Mouse (Mus musculus) adrenal gland, adult 18-20 months (tissue): ENCODE results near the gene Btbd1. TPM values are rescaled to one million over a fixed set of nuclear protein-coding genes. Genes with fewer than 3 reads are reported as not detected.

ENCODE experiments used
- DNase-seq, 2 experiments: peaks; one replicate each; pipeline ENCODE4 v3.0.0; 2021 to 2022; ENCODE audit warnings: low spot score in 2 of 2
- long read RNA-seq, 2 experiments: library from polyadenylated mRNA; stranded (forward); transcript quantifications; one replicate each; pipeline ENCODE4 v2.0.0; 2021
- total RNA-seq, 2 experiments: library from RNA; stranded (reverse); gene quantifications; 1 replicate in 1 of 2; 2 replicates in 1 of 2; pipeline ENCODE4 v1.2.3; 2021

The Btbd1 gene
- 100 to 1,000 TPM; 118 to 124 TPM for total RNA-seq
- long read RNA-seq, experiment 1, transcript Btbd1-201 (8 exons, 3,001 nt), result major isoform, 241 of 249 reads
- long read RNA-seq, experiment 1, partial matches to known transcripts, result 4 of 249 reads
- long read RNA-seq, experiment 1, other reads (novel, unspliced or antisense), result 4 of 249 reads
- long read RNA-seq, experiment 2, transcript Btbd1-201 (8 exons, 3,001 nt), result major isoform, 632 of 669 reads
- long read RNA-seq, experiment 2, partial matches to known transcripts, result 9 of 669 reads
- long read RNA-seq, experiment 2, other reads (novel, unspliced or antisense), result 28 of 669 reads

DNA sequence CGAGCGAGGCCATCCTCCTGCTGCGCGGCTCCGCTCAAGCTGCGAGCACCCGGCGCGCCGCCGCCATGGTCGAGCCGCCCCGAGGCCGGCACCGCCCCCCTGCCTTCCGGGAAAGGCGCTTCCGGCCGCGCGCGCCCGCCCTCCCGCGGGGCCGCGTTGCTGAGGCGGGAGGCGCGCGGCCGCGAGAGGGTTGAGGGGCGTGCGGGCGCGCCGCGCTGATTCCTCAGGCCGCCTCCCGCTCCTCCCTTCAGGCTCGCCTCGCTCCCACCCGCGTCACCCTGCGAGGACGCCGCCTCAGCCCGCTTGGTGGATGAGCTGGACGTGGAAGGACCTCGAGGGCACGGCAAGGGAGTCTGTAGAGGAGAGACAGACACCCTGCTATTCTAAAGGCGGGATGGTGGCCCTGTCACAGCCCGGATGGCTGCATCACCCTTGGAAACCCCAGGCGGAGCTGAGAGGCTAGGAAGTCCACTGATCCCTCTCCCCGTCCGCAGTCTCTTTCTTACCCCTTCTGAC is at the start of gene Btbd1:
TSS of gene Btbd1 (minus strand) at position 53 of the 516 bp plus-strand sequence.
- peak; percentile 89 to 90 for DNase-seq

DNA sequence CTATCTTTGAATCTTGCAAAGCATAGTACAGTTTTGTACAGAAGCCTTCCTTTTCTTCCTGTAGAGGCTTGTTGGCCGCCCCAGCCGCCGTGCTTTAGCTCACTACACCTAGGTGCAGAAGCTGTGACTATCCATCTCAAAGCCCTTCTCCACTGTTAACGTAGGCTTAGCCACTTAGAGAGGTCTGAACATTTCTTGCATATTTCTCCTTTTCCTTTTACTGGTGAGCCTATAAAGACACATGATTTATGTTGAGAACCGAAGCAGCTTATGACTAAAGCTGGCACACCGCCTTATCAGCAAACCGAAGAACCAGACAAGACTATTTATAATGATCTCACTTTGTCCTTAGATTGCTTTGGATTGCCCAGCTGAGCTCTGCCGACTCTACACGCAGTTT is 46.1 kb upstream of the Btbd1 start:
- no peak for DNase-seq

DNA sequence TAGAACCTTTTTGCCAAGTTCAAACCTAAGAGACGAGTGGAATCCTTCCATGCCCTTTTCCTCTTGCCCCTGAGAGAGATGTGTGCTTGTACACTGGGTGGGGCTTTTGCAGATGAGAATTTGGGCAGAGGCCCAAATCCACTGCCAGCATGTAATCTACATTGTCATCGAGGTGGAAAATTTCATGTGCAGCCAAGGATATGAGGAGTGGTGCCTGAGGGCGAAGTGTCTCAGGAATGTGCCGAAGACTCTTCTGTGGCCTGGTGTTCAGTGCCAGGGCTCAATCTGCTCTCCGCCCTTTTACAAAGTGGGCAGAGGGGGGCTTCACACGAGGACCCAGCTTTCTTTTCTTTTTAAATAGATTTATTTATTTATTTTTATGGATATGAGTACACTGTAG is 45.4 kb upstream of the Btbd1 start:
- DNase-seq, result no peak

DNA sequence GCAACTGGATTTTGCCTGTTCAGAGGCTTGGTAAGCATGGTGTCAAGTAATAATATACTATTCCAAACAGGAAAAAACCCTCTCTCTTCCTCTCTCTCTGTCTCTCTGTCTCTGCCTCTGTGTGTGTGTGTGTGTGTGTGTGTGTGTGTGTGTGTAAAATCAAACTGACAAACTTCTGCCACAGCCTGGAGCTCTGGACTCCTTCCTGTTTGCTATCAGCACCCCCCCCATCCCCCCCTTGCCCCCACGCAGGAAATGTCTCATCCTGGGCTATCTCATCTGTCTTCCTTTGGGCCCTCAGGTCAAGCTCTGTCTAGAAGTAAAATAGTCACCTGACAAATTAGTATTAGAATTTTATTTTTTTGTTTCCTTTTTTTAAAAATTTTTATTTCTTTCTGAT is 44.6 kb upstream of the Btbd1 start:
- no peak for DNase-seq

DNA sequence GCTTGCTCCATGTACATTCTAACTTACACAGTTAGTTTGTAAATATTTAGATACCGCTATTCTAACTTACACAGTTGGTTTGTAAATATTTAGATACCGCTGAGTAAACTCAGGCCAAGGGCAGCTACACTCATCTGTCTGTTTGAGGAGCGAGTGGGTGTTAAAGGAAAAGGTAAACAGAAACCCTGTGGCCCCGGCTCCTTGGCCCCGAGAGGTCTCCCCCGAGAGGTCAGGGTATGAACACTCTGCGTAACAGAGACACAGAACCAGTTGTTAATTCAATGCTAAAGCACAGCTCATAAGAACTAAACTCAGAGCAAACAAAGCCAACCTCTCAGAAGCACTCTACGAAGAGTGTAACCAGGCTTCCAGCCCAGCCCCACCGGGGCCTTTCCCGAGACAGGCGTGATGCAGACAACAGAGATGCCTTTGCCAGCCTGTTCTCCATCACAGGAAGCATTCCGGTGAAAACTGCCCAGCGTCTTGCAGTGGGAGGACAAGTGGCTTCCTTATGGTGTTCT is 43.3 kb upstream of the Btbd1 start:
- no peak for DNase-seq

DNA sequence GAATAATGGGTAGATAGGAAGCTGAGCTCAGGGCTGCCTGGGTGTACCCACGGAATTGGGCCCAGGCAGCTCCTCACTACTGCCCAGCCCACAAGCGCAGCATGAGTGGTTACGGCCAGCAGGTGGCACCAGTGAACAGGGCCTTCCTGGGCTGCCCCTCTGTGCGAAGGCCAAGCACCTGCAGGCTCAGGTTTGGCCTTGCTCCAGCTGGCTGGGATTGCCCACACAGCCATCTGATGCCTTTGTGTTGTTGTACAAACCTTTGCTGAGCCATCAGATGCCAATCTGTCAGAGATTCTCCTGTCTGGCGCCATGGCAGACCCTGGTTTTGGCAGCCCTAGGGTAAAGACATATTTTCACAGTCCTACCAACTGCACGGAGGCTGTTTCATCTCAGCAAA is 38.9 kb upstream of the Btbd1 start:
- peak; percentile 72 for DNase-seq

DNA sequence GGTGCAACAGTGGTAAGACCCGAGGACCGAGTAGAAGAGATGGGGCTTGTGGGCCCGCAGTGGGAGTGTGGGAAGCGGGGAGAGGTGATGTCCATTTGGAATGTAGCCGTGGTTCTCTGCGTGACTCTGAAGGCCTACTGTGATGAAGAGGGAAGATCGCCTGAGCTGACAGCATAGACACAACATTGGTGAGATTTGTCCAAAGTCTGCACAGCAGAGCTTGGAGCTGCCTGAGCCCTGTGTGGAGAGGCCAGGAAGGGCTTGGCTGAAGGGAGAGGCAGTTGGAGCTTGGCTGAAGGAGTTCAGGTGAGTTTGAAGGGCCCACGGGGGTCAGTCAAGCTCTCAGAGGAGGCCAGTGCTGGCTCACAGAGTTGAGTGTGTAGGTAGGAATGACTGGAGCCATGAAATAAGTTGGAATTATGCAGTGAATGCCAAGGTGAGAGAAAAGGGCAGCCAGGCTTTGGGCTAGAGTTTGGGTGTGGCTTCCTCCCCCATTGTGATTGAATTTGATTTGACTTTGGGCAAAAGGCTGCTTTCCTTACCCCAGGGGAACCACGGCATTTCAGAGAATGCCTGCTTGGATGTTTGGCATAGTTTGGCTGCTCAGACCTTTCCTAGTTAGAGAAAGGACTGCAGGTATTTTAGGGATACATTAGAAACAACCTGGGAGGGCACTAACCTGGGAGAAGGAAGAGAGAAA is 38.1 kb upstream of the Btbd1 start:
- DNase-seq, result no peak

DNA sequence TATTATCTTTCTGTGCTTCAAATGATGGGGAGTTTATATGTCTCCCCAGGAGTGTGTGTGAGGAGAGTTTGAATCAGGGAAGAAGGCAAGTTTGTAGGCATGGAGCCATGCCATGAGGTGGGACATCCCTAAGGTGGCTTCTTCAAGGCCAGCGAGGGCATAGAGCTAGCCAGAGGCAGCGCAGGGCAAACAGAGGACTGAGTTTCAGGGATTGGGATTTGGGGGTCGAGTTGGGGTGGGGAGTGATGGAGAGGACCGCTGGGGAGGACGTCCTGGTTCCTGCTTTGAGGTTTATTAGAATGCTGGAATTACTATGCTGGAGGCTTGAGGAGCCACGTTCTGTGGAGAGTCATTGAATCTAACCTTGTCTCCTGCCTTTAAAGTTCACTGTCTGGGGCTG is 36.7 kb upstream of the Btbd1 start:
- DNase-seq, result no peak

DNA sequence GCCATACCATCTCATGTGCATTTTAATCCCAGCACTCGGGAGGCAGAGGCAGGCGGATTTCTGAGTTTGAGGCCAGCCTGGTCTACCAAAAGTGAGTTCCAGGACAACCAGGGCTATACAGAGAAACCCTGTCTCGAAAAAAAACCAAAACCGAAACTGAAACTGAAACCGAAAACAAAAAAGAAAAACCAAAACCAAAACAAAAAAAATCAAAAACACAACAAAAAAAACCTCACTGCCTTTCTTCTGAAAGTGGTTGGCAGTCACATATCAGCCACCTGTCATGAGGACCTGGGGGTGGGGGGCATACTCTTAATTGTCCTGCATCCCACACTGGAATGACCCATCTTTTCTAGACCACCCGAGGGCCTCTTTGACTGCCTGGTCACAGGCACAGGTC is 35.3 kb upstream of the Btbd1 start:
- DNase-seq, result no peak

DNA sequence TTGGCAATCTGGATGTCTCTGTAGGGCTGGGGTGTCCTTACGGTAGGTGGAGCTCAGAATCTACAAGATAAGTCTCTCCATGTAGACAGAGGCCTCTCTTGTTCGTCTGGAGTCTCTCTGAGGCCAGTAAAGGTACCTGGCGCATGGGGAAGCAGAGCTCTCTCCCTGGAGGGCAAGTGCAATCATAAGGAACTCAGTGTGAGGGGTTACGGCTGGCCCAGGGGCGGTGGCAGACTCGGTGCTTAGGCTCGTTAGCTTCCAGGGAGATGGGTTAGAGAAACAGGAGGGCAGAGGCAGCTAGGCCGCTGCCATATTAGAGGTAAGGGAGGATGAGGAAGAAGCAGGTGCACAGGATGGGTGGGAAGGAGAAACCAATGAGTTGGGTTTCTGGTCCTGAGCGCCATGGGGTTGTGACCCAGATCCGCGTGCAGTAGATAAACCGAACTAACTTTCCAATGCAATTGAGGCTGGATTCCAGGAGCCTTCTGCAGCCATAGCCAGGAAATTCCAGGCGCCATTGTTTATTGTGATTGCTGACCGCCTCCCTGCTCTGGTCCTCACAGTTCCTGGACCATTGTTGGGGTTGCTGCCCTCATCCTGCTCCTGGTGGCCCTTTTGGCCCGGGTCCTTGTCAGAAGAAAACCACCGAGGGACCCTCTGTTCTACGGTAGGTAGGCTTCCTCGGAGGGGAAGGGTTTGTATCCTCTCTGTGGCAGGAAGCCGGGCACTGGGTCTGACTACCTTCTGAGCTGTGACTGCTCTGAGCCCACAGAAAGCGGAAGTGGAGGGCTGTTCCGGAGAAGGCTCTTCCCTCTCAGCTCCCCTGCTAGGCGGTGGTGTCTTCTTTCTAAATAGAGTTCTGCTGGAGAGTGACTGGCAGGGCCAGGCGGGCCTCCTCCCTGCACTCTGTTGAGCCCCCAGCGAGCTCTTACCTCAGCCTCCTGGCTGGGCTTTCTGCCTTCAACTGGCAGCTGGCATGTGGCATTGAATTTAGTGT is 33.7 kb upstream of the Btbd1 start:
- no peak for DNase-seq

DNA sequence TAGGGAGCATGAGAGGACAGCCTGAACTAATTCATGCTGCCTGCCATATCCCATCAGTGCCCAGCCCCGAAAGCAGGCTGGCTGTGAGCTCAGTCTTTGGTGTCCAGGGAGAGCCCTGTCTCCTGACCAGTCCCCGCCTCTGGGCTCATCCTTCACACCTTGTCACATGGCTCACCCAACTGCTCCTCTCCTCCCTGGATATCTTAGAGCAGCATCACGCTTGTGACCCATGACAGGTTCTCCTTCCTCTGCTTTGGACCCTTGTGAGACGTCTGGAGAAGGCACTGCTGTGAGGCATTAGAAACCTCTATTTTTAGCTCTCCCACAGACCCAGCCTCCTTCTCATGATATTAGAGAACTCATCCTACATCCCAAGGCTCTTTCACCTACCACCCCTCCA is 32.7 kb upstream of the Btbd1 start:
- no peak for DNase-seq

DNA sequence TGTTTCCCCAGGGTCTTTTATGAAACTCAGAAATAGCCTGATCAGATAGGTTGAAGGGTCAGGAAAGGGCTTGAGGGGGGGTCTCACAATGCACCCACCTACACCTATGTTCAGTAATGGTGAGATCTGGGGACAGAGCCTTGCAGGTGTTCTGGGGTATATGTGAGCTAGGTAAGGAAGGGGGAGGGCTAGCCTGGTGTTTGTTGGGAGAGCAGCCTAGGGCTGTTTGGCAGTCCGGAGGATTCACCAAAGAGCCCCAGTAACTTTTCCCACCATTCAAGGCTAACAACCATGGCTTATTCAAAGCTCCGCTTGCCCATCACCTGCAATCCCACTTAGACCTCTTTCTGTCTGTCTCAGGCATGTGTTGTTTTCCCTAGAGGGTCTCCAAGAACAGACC is 32.2 kb upstream of the Btbd1 start:
- no peak for DNase-seq

DNA sequence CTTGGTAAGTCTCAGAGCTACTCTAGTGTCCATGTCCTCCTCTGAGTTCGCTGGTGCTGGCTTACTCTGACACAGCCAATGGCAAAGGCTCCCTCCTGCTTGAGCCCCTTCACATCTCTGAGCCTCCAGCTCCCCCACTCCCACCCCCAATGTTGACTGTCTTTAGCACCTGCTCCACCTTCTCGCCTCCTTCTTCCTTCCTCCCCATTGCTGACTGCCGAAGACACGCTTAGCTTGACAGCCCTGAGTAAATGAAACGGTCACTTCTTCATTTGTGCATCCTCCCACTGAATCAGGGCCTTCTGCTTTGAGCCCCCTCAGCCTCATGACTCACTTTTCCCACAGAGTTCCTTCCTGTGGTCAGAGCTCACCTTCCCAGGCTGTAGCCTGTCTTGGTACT is 31.8 kb upstream of the Btbd1 start:
- no peak for DNase-seq

DNA sequence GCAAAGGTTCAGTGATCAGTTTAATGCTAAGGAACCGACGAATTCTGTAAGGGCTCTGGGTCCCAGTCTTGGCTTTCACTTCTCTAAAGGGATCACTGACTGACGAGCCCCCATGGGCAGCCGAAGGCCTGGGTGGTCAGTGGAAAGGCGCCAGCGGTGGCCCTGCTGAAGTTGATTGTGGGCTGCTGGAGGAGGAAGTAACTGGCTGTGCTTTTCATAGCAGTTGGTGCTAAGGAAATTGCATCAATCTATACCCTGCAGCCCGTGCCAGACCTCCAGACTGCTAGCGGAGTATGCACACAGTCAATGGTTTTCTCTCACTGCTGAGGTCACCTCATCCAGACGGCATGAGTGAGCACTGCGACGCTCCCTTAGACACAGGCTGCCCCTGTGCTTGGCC is 30.8 kb upstream of the Btbd1 start:
- no peak for DNase-seq

DNA sequence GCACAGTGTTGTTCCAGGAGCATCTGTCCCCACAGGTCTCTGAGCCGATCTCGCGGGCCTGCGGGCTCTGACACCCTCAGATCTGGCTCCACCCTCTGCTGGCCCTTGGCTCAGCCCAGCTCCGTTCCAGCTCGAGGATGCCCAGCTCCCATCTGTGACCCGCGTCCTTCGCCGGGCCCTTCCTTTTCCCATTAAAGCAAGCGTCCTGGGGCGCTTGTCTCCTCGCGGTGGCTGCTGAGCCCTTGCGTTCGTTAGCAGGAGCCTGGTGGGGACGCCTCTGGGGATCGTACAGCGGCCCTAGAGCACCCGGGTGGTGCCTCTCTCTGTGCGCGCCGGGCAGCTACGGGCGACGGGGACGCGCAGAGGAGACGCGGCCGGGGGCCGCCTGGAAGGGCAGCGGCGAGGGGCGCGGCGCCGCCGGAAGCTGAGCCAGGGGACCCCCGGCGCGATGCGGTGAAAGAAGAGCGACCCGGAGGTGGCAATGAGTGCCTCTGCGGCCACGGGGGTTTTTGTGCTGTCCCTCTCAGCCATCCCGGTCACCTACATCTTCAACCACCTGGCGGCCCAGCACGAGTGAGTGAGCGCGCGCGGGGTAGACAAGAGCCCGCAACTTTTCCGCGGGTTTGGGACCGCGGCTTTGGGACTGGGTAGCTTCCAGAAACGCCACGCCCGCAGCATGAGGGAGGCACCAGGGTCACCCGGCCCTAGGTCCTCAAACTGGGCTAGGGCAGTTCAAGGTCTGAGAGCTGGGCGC is 29.9 kb upstream of the Btbd1 start, which contains the start of gene Tm6sf1:
TSS of gene Tm6sf1 (plus strand) at position 34 of the 754 bp plus-strand sequence.
- peak; percentile 29 to 50 for DNase-seq

DNA sequence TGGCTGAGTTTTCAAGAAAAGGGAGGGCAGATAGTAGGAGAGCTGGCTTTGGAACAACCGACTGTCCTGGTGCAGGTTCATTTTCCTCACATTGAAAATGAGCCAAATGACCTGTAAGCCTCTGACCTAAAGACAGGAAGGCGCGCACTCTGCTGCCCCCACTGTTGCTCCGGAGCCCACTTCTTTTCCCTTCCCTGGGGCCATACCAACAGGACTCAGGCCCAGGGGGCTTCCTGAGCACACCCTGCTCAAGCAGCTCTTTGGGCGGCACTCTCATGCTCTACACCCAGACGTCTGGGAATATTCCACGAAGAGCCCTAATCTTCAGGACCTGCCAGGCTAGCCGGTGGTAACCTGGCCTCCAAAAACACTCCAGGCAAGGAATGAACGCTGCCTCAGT is 29.0 kb upstream of the Btbd1 start:
- no peak for DNase-seq

DNA sequence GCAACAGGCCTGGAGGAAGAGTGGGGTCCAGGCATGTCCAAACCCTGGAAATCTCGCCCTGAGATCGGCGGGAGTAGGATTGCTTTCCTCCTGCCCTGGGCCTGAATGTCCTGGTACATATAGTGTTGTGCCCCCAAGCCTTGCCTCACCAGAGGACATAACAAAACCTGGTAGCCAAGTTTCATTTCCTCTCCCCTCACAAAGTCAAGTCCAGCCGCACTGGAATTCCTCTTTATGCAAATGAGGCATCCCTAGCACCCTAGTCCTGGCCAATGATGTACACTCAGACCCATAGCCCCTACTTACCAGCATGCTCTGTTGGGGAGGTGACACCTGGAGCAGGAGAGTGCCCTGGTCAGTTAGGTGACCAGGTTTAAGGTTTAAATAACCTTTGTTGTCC is 27.0 kb upstream of the Btbd1 start:
- DNase-seq, result no peak

DNA sequence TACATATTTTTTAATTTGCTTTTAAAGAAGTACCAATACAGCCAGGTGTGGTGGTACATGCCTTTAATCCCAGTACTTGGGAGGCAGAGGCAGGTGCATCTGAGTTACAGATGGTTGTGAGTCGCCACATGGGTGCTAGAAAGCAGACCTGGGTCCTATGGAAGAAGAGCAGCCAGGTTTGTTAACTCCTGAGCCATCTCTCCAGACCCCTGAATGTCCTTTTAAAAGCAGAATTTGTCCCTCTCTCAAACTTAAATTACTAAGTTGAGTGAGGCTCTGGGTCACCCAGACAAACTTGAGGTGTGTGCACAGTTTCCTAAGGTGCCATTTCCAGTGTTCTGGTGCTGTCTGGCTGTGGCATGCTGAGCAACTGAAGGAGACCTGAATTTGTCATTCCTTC is 26.5 kb upstream of the Btbd1 start, which contains the start of gene Gm10160:
TSS of gene Gm10160 (minus strand) at position 101 of the 400 bp plus-strand sequence.
- no peak for DNase-seq

DNA sequence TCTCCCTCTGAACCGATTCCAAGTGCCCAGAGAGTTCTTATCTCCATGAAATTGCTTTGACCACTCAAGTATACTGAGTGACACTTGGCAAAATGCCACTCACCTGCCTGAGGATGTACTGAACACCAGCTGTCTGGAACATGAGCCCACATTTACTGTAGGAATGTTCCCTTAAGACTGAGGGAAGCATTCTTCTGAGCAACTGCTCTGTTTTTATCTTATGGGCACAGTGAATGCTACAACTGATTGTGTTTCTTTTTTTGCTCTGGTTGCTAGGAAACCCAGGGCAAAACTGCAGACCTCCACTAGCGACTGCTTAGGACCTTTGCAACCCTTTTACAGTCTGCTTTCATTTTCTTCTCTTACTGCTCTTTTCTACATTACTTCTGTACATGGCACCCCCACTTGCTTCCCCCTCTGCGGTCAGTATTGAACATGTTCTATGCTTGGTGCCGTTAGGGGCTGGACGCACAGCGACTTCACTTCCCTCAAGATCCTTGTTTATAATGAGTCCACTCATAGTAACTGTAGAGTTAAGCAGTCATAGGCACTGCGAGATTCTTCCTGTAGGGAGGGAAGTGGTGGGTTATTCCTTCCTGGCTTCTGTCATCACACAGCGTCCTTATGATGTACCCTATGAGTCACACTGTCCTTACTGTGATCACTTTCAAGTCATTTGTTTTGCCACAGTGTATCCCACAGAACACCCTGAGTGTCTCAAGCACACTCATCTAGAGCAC is 25.5 kb upstream of the Btbd1 start:
- DNase-seq, result no peak

DNA sequence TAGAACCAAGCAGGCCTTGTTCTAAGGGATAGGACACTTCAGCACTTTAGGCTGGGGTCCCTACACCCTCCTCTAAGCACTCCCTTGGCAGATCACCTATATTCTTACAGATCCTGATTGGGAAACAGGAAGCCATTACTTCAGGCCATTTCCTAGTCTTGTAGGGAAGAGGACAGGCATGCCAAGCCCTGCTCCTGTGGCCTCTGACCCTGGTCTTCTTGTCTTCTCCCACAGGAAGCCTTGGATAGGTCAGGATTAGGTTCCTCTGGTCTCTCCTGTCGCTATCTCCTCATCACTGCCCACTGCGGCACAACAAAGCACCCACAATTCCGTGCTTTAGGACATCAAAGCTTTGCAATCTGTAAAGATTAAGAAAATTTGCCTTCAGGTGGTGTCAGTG is 22.5 kb upstream of the Btbd1 start:
- no peak for DNase-seq
